Mouse (Mus musculus) liver, embryonic 14.5 days (tissue): Measurements from ENCODE around the gene Prr12.

Experiments
- CTCF ChIP-seq: IDR thresholded peaks from 2 replicates; pipeline ENCODE4 v1.5.1; 2016; ENCODE audit warnings: antibody characterized with exemption, low read depth, control low read depth
- EP300 ChIP-seq: IDR thresholded peaks from 2 replicates; pipeline ENCODE4 v1.6.1; 2016; ENCODE audit warnings: antibody characterized with exemption, low read depth

DNA sequence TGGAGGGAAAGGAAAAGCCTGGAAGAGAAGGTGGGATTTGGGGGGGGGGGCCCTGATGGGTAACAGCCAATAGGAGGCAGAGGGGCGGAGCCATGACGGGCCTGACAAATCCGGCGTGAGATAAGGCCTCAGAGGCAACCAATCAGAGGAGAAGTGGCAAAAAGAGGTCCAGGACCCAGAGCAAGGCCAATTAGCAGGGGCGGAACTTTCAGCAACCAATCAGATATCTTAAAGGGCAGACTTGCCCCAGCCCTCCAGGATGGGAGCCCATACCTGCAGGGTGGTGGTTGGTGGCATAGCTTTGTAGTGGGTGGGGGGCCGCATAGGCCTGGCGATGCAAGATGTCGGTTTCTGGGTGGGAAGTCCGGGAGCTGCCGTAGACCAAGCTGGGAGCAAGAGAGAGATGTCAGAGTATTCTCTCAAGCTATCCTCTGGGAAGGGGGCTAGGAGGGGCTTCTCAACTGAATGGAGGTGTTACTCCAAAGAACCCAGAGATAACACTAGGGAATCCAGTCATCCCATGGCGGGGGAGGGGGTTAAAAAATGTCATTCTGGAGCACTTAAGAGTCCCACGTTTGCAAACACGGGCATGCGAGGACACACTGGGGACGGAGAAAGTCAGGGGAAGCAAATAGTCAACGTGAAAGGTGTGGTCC, 1.6 kb downstream of the Prr12 start:
- TF ChIP-seq CTCF (no peak), EP300 (no peak)
